Mouse (Mus musculus) heart, embryonic 16.5 days (tissue): ENCODE results near the gene Acvr1b. TPM values are rescaled to one million over a fixed set of nuclear protein-coding genes. Genes with fewer than 3 reads are reported as not detected.
A peak's percentile ranks its signal among the peaks of the same experiment; 100 is the strongest.

ENCODE experiments used
- ATAC-seq: fragments of 200-750 bp; cut with Nextera tagmentation; replicated peaks from 2 replicates; pipeline ENCODE4 v1.8.0; 2017; ENCODE audit warnings: moderate number of reproducible peaks; ENCODE audit not compliant: insufficient read depth, low FRiP score; ENCODE audit errors: extremely low read depth
- H3K27ac ChIP-seq: fragments of 300-500 bp; sonication (generic); 2 replicates; pipeline ENCODE4 v1.5.1; 2014; ENCODE audit warnings: mild to moderate bottlenecking, low read length, control low read depth, moderate library complexity
- H3K27me3 ChIP-seq: fragments of 300-500 bp; sonication (generic); 2 replicates; pipeline ENCODE4 v1.6.1; 2014; ENCODE audit warnings: low read length, mixed read lengths; ENCODE audit not compliant: control insufficient read depth, insufficient read depth
- H3K36me3 ChIP-seq: fragments of 300-500 bp; sonication (generic); 2 replicates; pipeline ENCODE4 v1.6.1; 2014; ENCODE audit not compliant: control insufficient read depth, insufficient read depth
- H3K4me1 ChIP-seq: fragments of 300-500 bp; sonication (generic); 2 replicates; pipeline ENCODE4 v1.6.1; 2014; ENCODE audit warnings: low read length, mixed read lengths; ENCODE audit not compliant: control insufficient read depth, insufficient read depth
- H3K4me2 ChIP-seq: fragments of 300-500 bp; sonication (generic); 2 replicates; pipeline ENCODE4 v1.6.1; 2014; ENCODE audit warnings: low read depth, mild to moderate bottlenecking, control low read depth, low read length
- H3K4me3 ChIP-seq: fragments of 300-500 bp; sonication (generic); 2 replicates; pipeline ENCODE4 v1.5.1; 2014; ENCODE audit warnings: mild to moderate bottlenecking, control low read depth, low read length
- H3K9ac ChIP-seq: fragments of 300-500 bp; sonication (generic); 2 replicates; pipeline ENCODE4 v1.6.1; 2014; ENCODE audit warnings: low read length, control low read depth
- H3K9me3 ChIP-seq: fragments of 300-500 bp; sonication (generic); replicated peaks from 2 replicates; pipeline ENCODE4 v1.6.1; 2016; ENCODE audit warnings: low read length; ENCODE audit not compliant: control insufficient read depth
- WGBS: fragments of 180-500 bp; shearing (Covaris S2); extraction: QIAGEN DNeasy Blood & Tissue Kit; methylation state at CpG from one replicate; pipeline ENCODE4 v1.1.7; 2014; 5-methylcytosine and 5-hydroxymethylcytosine counted together
- polyA plus RNA-seq: library from polyadenylated mRNA; unstranded; fragments of >200 nt; fragmentation: Nextera tagmentation; extraction: Ambion mirVana; gene quantifications from 2 replicates; pipeline ENCODE4 v1.2.1, GENCODE M21; 2015

The Acvr1b gene
- polyA plus RNA-seq, 1 experiment from 2014 or later = 7.1 TPM

DNA sequence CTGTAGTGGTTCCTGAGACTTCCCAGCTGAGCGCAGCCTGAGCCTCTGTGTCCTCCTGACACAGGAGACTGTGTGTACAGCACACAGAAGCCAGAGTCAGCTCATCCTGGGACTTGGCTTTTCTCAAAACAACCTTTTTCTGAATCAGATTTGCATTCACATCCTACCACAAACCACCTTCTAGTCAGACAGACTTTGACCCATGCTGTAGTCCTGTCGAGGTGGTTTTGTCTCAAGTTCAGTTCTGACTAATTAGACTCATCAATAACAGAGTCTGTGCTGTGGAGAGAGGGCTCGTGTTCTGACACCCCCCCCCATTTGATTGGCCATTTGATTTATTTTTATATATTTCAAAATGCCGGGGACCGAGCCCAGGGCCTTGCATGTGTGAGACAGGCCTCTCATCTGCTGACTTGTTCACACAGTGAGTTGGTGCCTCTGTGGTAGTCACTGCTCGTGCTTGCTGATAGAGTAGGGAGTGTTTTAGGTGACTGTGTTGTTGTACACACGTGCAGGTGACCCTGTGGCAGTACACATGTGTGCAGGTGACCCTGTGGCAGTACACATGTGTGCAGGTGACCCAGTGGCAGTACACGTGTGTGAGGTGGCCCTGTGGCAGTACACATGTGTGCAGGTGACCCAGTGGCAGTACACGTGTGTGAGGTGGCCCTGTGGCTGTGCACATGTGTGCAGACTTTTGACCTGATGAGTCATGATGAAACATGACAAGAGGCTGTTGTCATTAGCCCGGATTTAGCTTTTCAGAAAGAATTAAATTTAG lies 16.3 kb downstream of the Acvr1b start:
- no peak for ATAC-seq
- no peak overlapping the region for H3K4me3 ChIP-seq
- H3K27ac ChIP-seq = no peak overlapping the region
- no peaks in the 10 kb centered on the region for H3K9me3 ChIP-seq
- no peak overlapping the region for H3K4me2 ChIP-seq
- H3K4me1 ChIP-seq = peaks cover 52% of the 10 kb centered on the region
- WGBS = 72% methylated on average over 10 of the region's 10 CpGs
- no peak overlapping the region for H3K9ac ChIP-seq
- peaks cover 9% of the 10 kb centered on the region for H3K36me3 ChIP-seq
- H3K27me3 ChIP-seq = no peaks in the 10 kb centered on the region

- H3K27ac ChIP-seq = peak overlapping the region; percentile 81
- no peaks in the 10 kb centered on the region for H3K9me3 ChIP-seq
- H3K4me3 ChIP-seq = no peak overlapping the region
- WGBS = 35% methylated on average over 5 of the region's 5 CpGs
- ATAC-seq = no peak
- peaks cover 52% of the 10 kb centered on the region for H3K4me1 ChIP-seq
- no peak overlapping the region for H3K4me2 ChIP-seq
- H3K27me3 ChIP-seq = no peaks in the 10 kb centered on the region
- H3K36me3 ChIP-seq = peaks cover 14% of the 10 kb centered on the region
- H3K9ac ChIP-seq = no peak overlapping the region
Observed at GRCm38 (mm10) chr15:101190762-101191150, 16.9 kb downstream of the Acvr1b start.

DNA sequence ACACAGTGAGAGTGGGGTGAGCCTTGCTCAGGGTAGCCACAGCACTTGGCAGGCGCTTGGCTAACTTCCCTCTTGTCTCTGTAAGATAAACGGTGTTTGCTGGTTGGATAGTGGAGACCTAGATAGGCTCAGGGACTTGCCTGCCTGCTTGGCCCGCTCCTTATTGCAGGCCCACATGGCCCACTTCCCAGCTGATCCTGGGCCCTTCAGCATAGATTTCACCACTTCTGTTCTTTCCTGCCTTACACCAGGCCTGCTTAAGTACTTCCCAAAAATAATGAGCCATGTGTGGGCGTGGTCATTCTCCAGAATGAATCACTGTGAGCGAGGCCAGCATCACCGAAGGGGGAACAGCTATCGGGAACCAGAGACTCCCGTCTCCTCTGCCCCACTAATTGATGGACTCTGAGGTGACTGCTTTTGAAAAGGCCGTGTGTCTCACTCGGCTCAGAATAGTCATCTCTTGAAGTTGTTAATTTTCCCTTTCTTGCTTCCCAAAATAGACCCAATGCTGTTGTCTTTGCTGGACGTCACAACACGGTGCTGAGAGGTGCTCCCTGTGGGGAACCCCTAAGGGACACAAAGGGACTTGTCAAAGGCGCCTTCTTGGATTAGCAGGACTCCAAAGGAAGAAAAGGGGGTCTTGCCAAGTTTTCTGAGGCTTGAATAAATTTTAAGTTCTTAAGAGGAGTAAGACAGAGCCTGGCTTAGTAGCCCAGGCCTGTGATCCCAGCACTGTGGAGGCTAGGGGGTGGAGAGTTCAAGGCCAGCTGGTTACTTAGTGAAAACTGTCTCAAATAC lies 17.8 kb downstream of the Acvr1b start:
- ATAC-seq = peak; percentile 54

DNA sequence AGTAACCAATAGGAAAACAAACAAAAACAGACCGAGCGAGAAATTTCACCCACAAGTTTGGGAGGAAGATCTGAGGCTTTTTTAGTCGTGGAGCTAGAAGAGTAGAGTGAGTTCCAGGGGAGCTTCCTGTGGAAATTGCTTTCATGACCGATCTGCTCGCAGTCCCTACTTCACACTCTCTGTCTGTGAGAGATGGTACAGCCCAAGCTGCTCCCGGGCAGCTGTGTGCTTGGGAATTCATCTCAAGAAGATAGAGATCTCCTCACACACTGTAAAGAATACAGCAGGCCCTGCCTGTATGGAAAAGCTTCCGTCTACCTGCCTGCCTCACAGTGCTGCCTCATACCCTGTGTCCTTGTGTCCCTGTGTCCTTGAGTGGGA lies 18.4 kb downstream of the Acvr1b start:
- peaks cover 52% of the 10 kb centered on the region for H3K4me1 ChIP-seq
- H3K27me3 ChIP-seq = no peaks in the 10 kb centered on the region
- 40% methylated on average over 7 of the region's 7 CpGs for WGBS
- peak overlapping the region; percentile 81 for H3K27ac ChIP-seq
- H3K9me3 ChIP-seq = no peaks in the 10 kb centered on the region
- no peak overlapping the region; the same call in 1 of the 2 replicates for H3K4me2 ChIP-seq
- H3K9ac ChIP-seq = peak overlapping the region; percentile 18; the same call in 1 of the 2 replicates
- no peak for ATAC-seq
- peaks cover 21% of the 10 kb centered on the region for H3K36me3 ChIP-seq
- H3K4me3 ChIP-seq = no peak overlapping the region

More for the DNA sequence above, 17.8 kb downstream of the Acvr1b start:
- H3K4me3 ChIP-seq = no peak overlapping the region
- peak overlapping the region; percentile 18; the same call in 1 of the 2 replicates for H3K9ac ChIP-seq
- H3K4me1 ChIP-seq = peaks cover 52% of the 10 kb centered on the region
- H3K27me3 ChIP-seq = no peaks in the 10 kb centered on the region
- no peaks in the 10 kb centered on the region for H3K9me3 ChIP-seq
- 15% methylated on average over 13 of the region's 13 CpGs for WGBS
- H3K27ac ChIP-seq = peak overlapping the region; percentile 81
- peaks cover 21% of the 10 kb centered on the region for H3K36me3 ChIP-seq
- peak overlapping the region; percentile 8 for H3K4me2 ChIP-seq

- Histone ChIP-seq H3K36me3 (peaks cover 21% of the 10 kb centered on the region), H3K27ac (0 out of 2 replicates have a peak overlapping the region, but pooled peaks have one; percentile 81), H3K9me3 (no peaks in the 10 kb centered on the region), H3K27me3 (no peaks in the 10 kb centered on the region), H3K4me3 (no peak overlapping the region), H3K4me1 (peaks cover 52% of the 10 kb centered on the region), H3K4me2 (no peak overlapping the region), H3K9ac (no peak overlapping the region)
- no peak for ATAC-seq
- 55% methylated on average over 7 of the region's 7 CpGs for WGBS
Observed at GRCm38 (mm10) chr15:101192651-101193050, 18.8 kb downstream of the Acvr1b start.

GRCm38 (mm10) chr15:101193971-101194370 lies 20.1 kb downstream of the Acvr1b start:
- H3K4me3 ChIP-seq = no peak overlapping the region
- ATAC-seq = no peak
- H3K36me3 ChIP-seq = peaks cover 23% of the 10 kb centered on the region
- no peak overlapping the region for H3K9ac ChIP-seq
- peaks cover 47% of the 10 kb centered on the region for H3K4me1 ChIP-seq
- H3K4me2 ChIP-seq = no peak overlapping the region
- H3K9me3 ChIP-seq = no peaks in the 10 kb centered on the region
- no peaks in the 10 kb centered on the region for H3K27me3 ChIP-seq
- WGBS = 90% methylated on average over 6 of the region's 6 CpGs
- H3K27ac ChIP-seq = no peak overlapping the region

- Histone ChIP-seq H3K4me2 (no peak overlapping the region), H3K27me3 (no peaks in the 10 kb centered on the region), H3K4me3 (no peak overlapping the region), H3K9me3 (no peaks in the 10 kb centered on the region), H3K9ac (no peak overlapping the region), H3K27ac (no peak overlapping the region), H3K4me1 (peaks cover 36% of the 10 kb centered on the region), H3K36me3 (peaks cover 32% of the 10 kb centered on the region)
- 80% methylated on average over 16 of the region's 16 CpGs for WGBS
- no peak for ATAC-seq
Observed at GRCm38 (mm10) chr15:101194951-101195823, 21.3 kb downstream of the Acvr1b start.

GRCm38 (mm10) chr15:101196079-101196795 lies 22.4 kb downstream of the Acvr1b start:
- H3K9ac ChIP-seq = no peak overlapping the region
- ATAC-seq = no peak
- 87% methylated on average over 8 of the region's 8 CpGs for WGBS
- peaks cover 26% of the 10 kb centered on the region for H3K4me1 ChIP-seq
- H3K27me3 ChIP-seq = no peaks in the 10 kb centered on the region
- H3K4me2 ChIP-seq = no peak overlapping the region
- no peak overlapping the region for H3K27ac ChIP-seq
- no peak overlapping the region for H3K4me3 ChIP-seq
- peaks cover 42% of the 10 kb centered on the region for H3K36me3 ChIP-seq
- H3K9me3 ChIP-seq = peaks cover 7% of the 10 kb centered on the region
